Comparison of ENCODE assay signal across 9 mouse cellular contexts in genomic region chr16:70353058-70353457, GRCm38 (mm10). TPM values are rescaled to one million over a fixed set of nuclear protein-coding genes. Genes with fewer than 3 reads are reported as not detected.
A peak's percentile ranks its signal among the peaks of the same experiment; 100 is the strongest.
DNase-seq lines count a peak whose midpoint lies in the region; ATAC-seq lines count a peak whose summit lies in the region.
"Had no signal": no experiment of that assay in that cellular context is flagged by ENCODE, and none has a peak within 500 bp of the region (broad histone marks: within the 10 kb centered on the region; RNA-seq: fewer than 3 reads in every experiment).

No protein-coding gene starts in this region.

- no peaks in the 10 kb centered on the region for H3K27me3 ChIP-seq in embryonic facial prominence, embryonic 10.5 days (replicated peaks; ENCODE audit: low read depth, poor library complexity, severe bottlenecking)
- no peaks in the 10 kb centered on the region for H3K27me3 ChIP-seq in intestine, embryonic 16.5 days (replicated peaks; ENCODE audit: control insufficient read depth, insufficient read depth, low read length)
- H3K27me3 ChIP-seq: megakaryocyte, embryonic 14.5 days had no signal

- no peaks in the 10 kb centered on the region for H3K36me3 ChIP-seq in embryonic facial prominence, embryonic 10.5 days (replicated peaks)
- H3K36me3 ChIP-seq in intestine, embryonic 16.5 days (ENCODE audit: control insufficient read depth, insufficient read depth, low read length) = no peaks in the 10 kb centered on the region

- no peak overlapping the region for H3K4me3 ChIP-seq in embryonic facial prominence, embryonic 10.5 days
- H3K4me3 ChIP-seq in intestine, embryonic 16.5 days (ENCODE audit: low read length) = no peak overlapping the region
- H3K4me3 ChIP-seq: megakaryocyte, embryonic 14.5 days had no signal

- no peak overlapping the region for H3K27ac ChIP-seq in embryonic facial prominence, embryonic 10.5 days (replicated peaks)
- H3K27ac ChIP-seq in intestine, embryonic 16.5 days (ENCODE audit: low read length) = no peak overlapping the region

- WGBS in embryonic facial prominence, embryonic 10.5 days = 17% methylated on average over 2 of the region's 2 CpGs
- WGBS in intestine, embryonic 16.5 days = 47% methylated on average over 2 of the region's 2 CpGs

- ATAC-seq in intestine, embryonic 16.5 days = peak; percentile 71; the same call in 1 of the 2 replicates
- no peak for ATAC-seq in megakaryocyte-erythroid progenitor cell, adult 5-6 weeks (replicated peaks; ENCODE audit: low FRiP score, low TSS enrichment, poor library complexity, severe bottlenecking)

- no peak overlapping the region for H3K4me2 ChIP-seq in intestine, embryonic 16.5 days (ENCODE audit: low read depth, low read length)

- peak; percentile 18 for DNase-seq in ovary, adult 18-20 months (ENCODE audit: low spot score)
- DNase-seq in ovary, postnatal 10 days (ENCODE audit: low spot score) = no peak
- peak; percentile 42 for DNase-seq in embryonic facial prominence, embryonic 10.5 days (ENCODE audit: low spot score)
- peak; percentile 80 for DNase-seq in lung, postnatal 25 days (ENCODE audit: low spot score)
- no peak for DNase-seq in right cerebral cortex, adult 2 months (ENCODE audit: low spot score in 2 of 2)
- no peak for DNase-seq in urinary bladder, postnatal 10 days (ENCODE audit: low spot score)

- H3K4me1 ChIP-seq in embryonic facial prominence, embryonic 10.5 days = peaks cover 6% of the 10 kb centered on the region
- no peaks in the 10 kb centered on the region for H3K4me1 ChIP-seq in intestine, embryonic 16.5 days (ENCODE audit: control insufficient read depth, insufficient read depth, low read length)
- H3K4me1 ChIP-seq: megakaryocyte, embryonic 14.5 days had no signal

- no peak overlapping the region for H3K9ac ChIP-seq in intestine, embryonic 16.5 days (ENCODE audit: low read depth, low read length)

- no peaks in the 10 kb centered on the region for H3K9me3 ChIP-seq in embryonic facial prominence, embryonic 10.5 days
- H3K9me3 ChIP-seq in intestine, embryonic 16.5 days (ENCODE audit: control insufficient read depth, low read length) = no peaks in the 10 kb centered on the region

RNA-seq across cellular contexts. Expression of gene Gbe1, which starts 39.3 kb away (rescaled TPM):
- 22.2 and 22.5 TPM in 2 replicates for polyA plus RNA-seq in embryonic facial prominence, embryonic 10.5 days (2016; fragmentation: Nextera tagmentation; extraction: Ambion mirVana)
- polyA plus RNA-seq in intestine, embryonic 16.5 days (2015; fragmentation: Nextera tagmentation; extraction: Ambion mirVana) = 27.2 and 33.6 TPM in 2 replicates
- 9.7 and 14.3 TPM in 2 replicates for total RNA-seq in megakaryocyte-erythroid progenitor cell, adult 5-6 weeks (2014; fragmentation: Nextera tagmentation)
- 8.8 and 17.1 TPM in 2 replicates for total RNA-seq in megakaryocyte-erythroid progenitor cell, adult 5-6 weeks (2017)

Comparison
In these comparisons a context has a peak if more than half of its experiments do, and no peak if none do; other contexts are left out.
1. DNase-seq: peak in ovary, adult 18-20 months (single experiment), embryonic facial prominence, embryonic 10.5 days (single experiment) and lung, postnatal 25 days (single experiment); none in ovary, postnatal 10 days (single experiment), right cerebral cortex, adult 2 months (0 of 2) and urinary bladder, postnatal 10 days (single experiment).